In the genomic region with DNA sequence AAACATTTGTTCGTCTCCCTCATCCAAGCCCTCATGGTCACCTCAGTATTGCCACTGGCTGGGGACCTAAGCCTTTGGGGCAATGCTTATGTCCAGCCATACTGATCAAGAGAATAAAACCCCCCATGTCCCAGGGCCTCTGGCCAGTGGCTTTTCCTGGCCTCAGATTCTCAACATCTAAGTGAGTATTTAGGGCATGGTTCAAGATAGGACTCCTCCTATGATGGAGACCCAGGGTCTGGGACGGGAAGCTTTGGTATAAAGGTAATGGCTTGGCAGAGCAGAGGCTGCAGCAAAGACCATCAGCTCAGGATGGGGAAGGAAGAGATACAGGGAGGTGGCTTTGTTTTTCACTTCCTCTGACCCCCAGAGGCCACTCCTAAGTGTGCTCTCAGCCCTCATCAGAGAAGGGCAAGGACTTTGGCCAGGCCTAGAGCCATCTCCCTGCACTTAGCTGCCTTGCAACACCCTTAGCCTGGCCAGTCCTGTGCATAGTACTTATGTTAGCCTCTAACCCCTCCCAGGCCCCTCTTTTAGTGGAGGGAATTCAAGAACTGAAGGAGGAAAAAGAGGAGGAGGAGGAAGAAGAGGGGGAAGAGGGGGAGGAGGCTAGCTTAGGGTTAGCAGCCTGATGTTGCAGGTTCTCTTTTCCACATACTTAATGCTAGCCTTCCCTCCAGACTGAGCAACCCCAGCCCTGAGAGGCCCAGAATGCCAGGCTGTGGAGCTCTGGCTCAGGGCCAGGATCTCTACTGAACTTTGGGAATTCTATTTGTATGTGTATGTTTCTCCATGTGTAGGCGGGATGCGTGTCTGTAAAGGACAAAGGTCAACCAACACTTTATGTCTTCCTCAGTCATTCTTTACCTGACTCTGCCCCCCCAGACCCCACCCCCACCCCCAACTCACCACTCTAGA, we compare ENCODE assay signal across 17 mouse cellular contexts. TPM values are rescaled to one million over a fixed set of nuclear protein-coding genes. Genes with fewer than 3 reads are reported as not detected.
A peak's percentile ranks its signal among the peaks of the same experiment; 100 is the strongest.
DNase-seq lines count a peak whose midpoint lies in the region; ATAC-seq and TF ChIP-seq lines count a peak whose summit lies in the region.
"Had no signal": no experiment of that assay in that cellular context is flagged by ENCODE, and none has a peak within 500 bp of the region (broad histone marks: within the 10 kb centered on the region; RNA-seq: fewer than 3 reads in every experiment).

No protein-coding gene starts in this region.

- ATAC-seq in limb, embryonic 13.5 days (ENCODE audit: low FRiP score, low read depth) = no peak
- peak; percentile 38 for ATAC-seq in megakaryocyte, adult 5-6 weeks (ENCODE audit: poor library complexity, severe bottlenecking)
- no peak for ATAC-seq in forebrain, embryonic 13.5 days
- ATAC-seq: midbrain, embryonic 15.5 days had no signal

- peak; percentile 26 for DNase-seq in adrenal gland, postnatal 10 days
- DNase-seq in adrenal gland, adult 8-10 months = no peak
- no peak for DNase-seq in limb, embryonic 10.5 days (ENCODE audit: low spot score)
- no peak for DNase-seq in gastrocnemius, postnatal 25 days
- DNase-seq: cerebellum, postnatal 36 days had no signal

- no peaks in the 10 kb centered on the region for H3K27me3 ChIP-seq in limb, embryonic 13.5 days
- no peaks in the 10 kb centered on the region for H3K27me3 ChIP-seq in limb, embryonic 10.5 days (ENCODE audit: low read depth, poor library complexity, severe bottlenecking)
- H3K27me3 ChIP-seq in forebrain, embryonic 13.5 days = no peaks in the 10 kb centered on the region
- H3K27me3 ChIP-seq: embryonic facial prominence, embryonic 15.5 days; midbrain, embryonic 15.5 days had no signal

- no peak overlapping the region for H3K4me2 ChIP-seq in limb, embryonic 13.5 days (replicated peaks)
- no peak overlapping the region for H3K4me2 ChIP-seq in forebrain, embryonic 13.5 days
- H3K4me2 ChIP-seq: embryonic facial prominence, embryonic 15.5 days; hindbrain, embryonic 14.5 days; midbrain, embryonic 15.5 days had no signal

- H3K4me3 ChIP-seq in limb, embryonic 13.5 days = no peak overlapping the region
- no peak overlapping the region for H3K4me3 ChIP-seq in limb, embryonic 10.5 days
- H3K4me3 ChIP-seq in bone marrow, adult 2 months (replicated peaks; ENCODE audit: control insufficient read depth, low read depth, low read length) = no peak overlapping the region
- H3K4me3 ChIP-seq in forebrain, embryonic 13.5 days = no peak overlapping the region
- H3K4me3 ChIP-seq: embryonic facial prominence, embryonic 15.5 days; left cerebral cortex, adult 2 months; midbrain, embryonic 15.5 days had no signal

- H3K4me1 ChIP-seq in limb, embryonic 13.5 days = peaks cover 33% of the 10 kb centered on the region
- H3K4me1 ChIP-seq in limb, embryonic 10.5 days = peaks cover 31% of the 10 kb centered on the region
- H3K4me1 ChIP-seq in bone marrow, adult 2 months (ENCODE audit: control insufficient read depth, insufficient read depth, low read length) = peaks cover 7% of the 10 kb centered on the region
- peaks cover 25% of the 10 kb centered on the region for H3K4me1 ChIP-seq in forebrain, embryonic 13.5 days

- H3K36me3 ChIP-seq in limb, embryonic 13.5 days = peaks cover 26% of the 10 kb centered on the region
- peaks cover 41% of the 10 kb centered on the region for H3K36me3 ChIP-seq in limb, embryonic 10.5 days
- peaks cover 23% of the 10 kb centered on the region for H3K36me3 ChIP-seq in forebrain, embryonic 13.5 days (ENCODE audit: poor library complexity, severe bottlenecking)

- no peak for TF ChIP-seq POLR2A in bone marrow, adult 2 months (IDR thresholded peaks at IDR 0.05; ENCODE audit: borderline replicate concordance, control insufficient read depth, low read depth, low read length)

- no peak for TF ChIP-seq CTCF in bone marrow, adult 2 months (IDR thresholded peaks at IDR 0.05; ENCODE audit: control insufficient read depth, insufficient read depth, low read length)

- 89% methylated on average over 4 of the region's 4 CpGs for WGBS in limb, embryonic 13.5 days
- WGBS in limb, embryonic 10.5 days = 82% methylated on average over 4 of the region's 4 CpGs
- WGBS in bone marrow, adult 2 months = 69% methylated on average over 4 of the region's 4 CpGs
- 90% methylated on average over 4 of the region's 4 CpGs for WGBS in forebrain, embryonic 13.5 days

- H3K9me3 ChIP-seq in limb, embryonic 13.5 days = no peaks in the 10 kb centered on the region
- H3K9me3 ChIP-seq in limb, embryonic 10.5 days (replicated peaks) = no peaks in the 10 kb centered on the region
- H3K9me3 ChIP-seq in forebrain, embryonic 13.5 days (replicated peaks) = no peaks in the 10 kb centered on the region
- H3K9me3 ChIP-seq: embryonic facial prominence, embryonic 15.5 days; midbrain, embryonic 15.5 days had no signal

- H3K9ac ChIP-seq in limb, embryonic 13.5 days = 0 out of 2 replicates have a peak overlapping the region, but pooled peaks have one; percentile 25
- no peak overlapping the region for H3K9ac ChIP-seq in forebrain, embryonic 13.5 days
- H3K9ac ChIP-seq: embryonic facial prominence, embryonic 15.5 days; hindbrain, embryonic 14.5 days; midbrain, embryonic 15.5 days had no signal

- 0 out of 2 replicates have a peak overlapping the region, but pooled peaks have one; percentile 22 for H3K27ac ChIP-seq in limb, embryonic 13.5 days
- H3K27ac ChIP-seq in limb, embryonic 10.5 days = no peak overlapping the region
- peak overlapping the region; percentile 74 for H3K27ac ChIP-seq in bone marrow, adult 2 months (ENCODE audit: control insufficient read depth, insufficient read depth, low read depth, low read length, poor library complexity)
- no peak overlapping the region for H3K27ac ChIP-seq in forebrain, embryonic 13.5 days
- H3K27ac ChIP-seq: embryonic facial prominence, embryonic 15.5 days; hindbrain, embryonic 14.5 days; left cerebral cortex, adult 2 months; midbrain, embryonic 15.5 days had no signal

RNA-seq across cellular contexts. Expression of gene Unc119, which starts 6.4 kb away (rescaled TPM):
- total RNA-seq in adrenal gland, postnatal 10 days (2021) = 10 to 100 TPM; 36.1 to 42.5 TPM
- total RNA-seq in adrenal gland, adult 8-10 months (2022) = 10 to 100 TPM; 45.1 to 60.9 (median 53.0) TPM
- 70.1 and 74.7 TPM in 2 replicates for polyA plus RNA-seq in limb, embryonic 13.5 days (2015; fragmentation: Nextera tagmentation; extraction: Ambion mirVana)
- 77.9 and 83.0 TPM in 2 replicates for polyA plus RNA-seq in limb, embryonic 10.5 days (2016; fragmentation: Nextera tagmentation; extraction: Ambion mirVana)
- 35.6 and 71.9 TPM in 2 replicates for polyA plus RNA-seq in bone marrow, adult 2 months (2011; ENCODE audit: insufficient read depth, insufficient read length, low replicate concordance, missing spikeins)
- 94.0 and 96.6 TPM in 2 replicates for total RNA-seq in megakaryocyte, adult 5-6 weeks (2015)
- total RNA-seq in megakaryocyte, adult 5-6 weeks (2017) = 54.2 and 56.7 TPM in 2 replicates
- total RNA-seq in gastrocnemius, postnatal 25 days (2021) = 10 to 100 TPM in 1 of 2 experiments, 1 to 10 TPM in 1; 8.4 to 10.5 TPM
- 68.7 and 70.2 TPM in 2 replicates for polyA plus RNA-seq in forebrain, embryonic 13.5 days (2015; fragmentation: Nextera tagmentation; extraction: Ambion mirVana)

RNA-seq across cellular contexts. Expression of gene Pigs, which starts 21.5 kb away (rescaled TPM):
- 10 to 100 TPM; 40.1 to 40.3 TPM for total RNA-seq in adrenal gland, postnatal 10 days (2021)
- total RNA-seq in adrenal gland, adult 8-10 months (2022) = 10 to 100 TPM; 83.3 to 84.7 (median 83.9) TPM
- polyA plus RNA-seq in limb, embryonic 13.5 days (2015; fragmentation: Nextera tagmentation; extraction: Ambion mirVana) = 88.5 and 88.9 TPM in 2 replicates
- 80.3 and 83.6 TPM in 2 replicates for polyA plus RNA-seq in limb, embryonic 10.5 days (2016; fragmentation: Nextera tagmentation; extraction: Ambion mirVana)
- 7.3 and 16.7 TPM in 2 replicates for polyA plus RNA-seq in bone marrow, adult 2 months (2011; ENCODE audit: insufficient read depth, insufficient read length, low replicate concordance, missing spikeins)
- total RNA-seq in megakaryocyte, adult 5-6 weeks (2015) = 31.8 and 33.5 TPM in 2 replicates
- 21.5 and 22.4 TPM in 2 replicates for total RNA-seq in megakaryocyte, adult 5-6 weeks (2017)
- 10 to 100 TPM; 18.3 to 20.4 TPM for total RNA-seq in gastrocnemius, postnatal 25 days (2021)
- 55.0 and 62.0 TPM in 2 replicates for polyA plus RNA-seq in forebrain, embryonic 13.5 days (2015; fragmentation: Nextera tagmentation; extraction: Ambion mirVana)

RNA-seq across cellular contexts. Expression of gene Aldoc, which starts 26.9 kb away (rescaled TPM):
- total RNA-seq in adrenal gland, postnatal 10 days (2021) = 1 to 10 TPM; 8.3 to 8.6 TPM
- 10 to 100 TPM; 23.4 to 54.0 (median 37.5) TPM for total RNA-seq in adrenal gland, adult 8-10 months (2022)
- polyA plus RNA-seq in limb, embryonic 13.5 days (2015; fragmentation: Nextera tagmentation; extraction: Ambion mirVana) = 6.5 and 6.6 TPM in 2 replicates
- 2.0 and 4.3 TPM in 2 replicates for polyA plus RNA-seq in limb, embryonic 10.5 days (2016; fragmentation: Nextera tagmentation; extraction: Ambion mirVana)
- 2.9 and 8.4 TPM in 2 replicates for polyA plus RNA-seq in bone marrow, adult 2 months (2011; ENCODE audit: insufficient read depth, insufficient read length, low replicate concordance, missing spikeins)
- 0.62 and 1.7 TPM in 2 replicates for total RNA-seq in megakaryocyte, adult 5-6 weeks (2015)
- 1.0 and 1.6 TPM in 2 replicates for total RNA-seq in megakaryocyte, adult 5-6 weeks (2017)
- 1 to 10 TPM; 2.5 to 2.6 TPM for total RNA-seq in gastrocnemius, postnatal 25 days (2021)
- 135 and 142 TPM in 2 replicates for polyA plus RNA-seq in forebrain, embryonic 13.5 days (2015; fragmentation: Nextera tagmentation; extraction: Ambion mirVana)

RNA-seq across cellular contexts. Expression of gene Foxn1, which starts 36.7 kb away (rescaled TPM):
- total RNA-seq in adrenal gland, postnatal 10 days (2021) = under 1 TPM in 1 of 2 experiments, not detected in 1; 0.09 TPM
- under 1 TPM; 0.20 to 0.77 (median 0.31) TPM for total RNA-seq in adrenal gland, adult 8-10 months (2022)
- polyA plus RNA-seq in limb, embryonic 13.5 days (2015; fragmentation: Nextera tagmentation; extraction: Ambion mirVana) = 0.24 and 0.48 TPM in 2 replicates
- polyA plus RNA-seq in limb, embryonic 10.5 days (2016; fragmentation: Nextera tagmentation; extraction: Ambion mirVana) = 0.06 TPM in 1 of 2 replicates, not detected in the other
- not detected in 2 replicates for polyA plus RNA-seq in bone marrow, adult 2 months (2011; ENCODE audit: insufficient read depth, insufficient read length, low replicate concordance, missing spikeins)
- total RNA-seq in megakaryocyte, adult 5-6 weeks (2015) = not detected in 2 replicates
- total RNA-seq in megakaryocyte, adult 5-6 weeks (2017) = not detected in 2 replicates
- not detected for total RNA-seq in gastrocnemius, postnatal 25 days (2021)
- polyA plus RNA-seq in forebrain, embryonic 13.5 days (2015; fragmentation: Nextera tagmentation; extraction: Ambion mirVana) = not detected in 2 replicates
- total RNA-seq: ES-E14; left cerebral cortex, adult 2 months had no signal
- polyA plus RNA-seq: gonadal fat pad, adult 2 months; hindbrain, embryonic 14.5 days; midbrain, embryonic 15.5 days; neural tube, embryonic 14.5 days; testis, adult 2 months had no signal

RNA-seq across cellular contexts. Expression of gene Spag5, which starts 48.4 kb away (rescaled TPM):
- 10 to 100 TPM; 11.2 to 16.1 TPM for total RNA-seq in adrenal gland, postnatal 10 days (2021)
- 1 to 10 TPM; 5.1 to 8.3 (median 6.9) TPM for total RNA-seq in adrenal gland, adult 8-10 months (2022)
- polyA plus RNA-seq in limb, embryonic 13.5 days (2015; fragmentation: Nextera tagmentation; extraction: Ambion mirVana) = 39.6 and 45.8 TPM in 2 replicates
- 72.8 and 84.8 TPM in 2 replicates for polyA plus RNA-seq in limb, embryonic 10.5 days (2016; fragmentation: Nextera tagmentation; extraction: Ambion mirVana)
- polyA plus RNA-seq in bone marrow, adult 2 months (2011; ENCODE audit: insufficient read depth, insufficient read length, low replicate concordance, missing spikeins) = 70.4 and 91.6 TPM in 2 replicates
- total RNA-seq in megakaryocyte, adult 5-6 weeks (2015) = 23.6 and 31.6 TPM in 2 replicates
- total RNA-seq in megakaryocyte, adult 5-6 weeks (2017) = 60.7 and 63.2 TPM in 2 replicates
- total RNA-seq in gastrocnemius, postnatal 25 days (2021) = 1 to 10 TPM; 3.1 to 4.2 TPM
- 41.8 and 46.4 TPM in 2 replicates for polyA plus RNA-seq in forebrain, embryonic 13.5 days (2015; fragmentation: Nextera tagmentation; extraction: Ambion mirVana)

Comparison
In these comparisons a context has a peak if more than half of its experiments do, and no peak if none do; other contexts are left out.
1. H3K27ac ChIP-seq: peak in limb, embryonic 13.5 days (single experiment) and bone marrow, adult 2 months (single experiment); none in limb, embryonic 10.5 days (single experiment) and forebrain, embryonic 13.5 days (single experiment).